Mouse (Mus musculus) lung, postnatal 0 days (tissue): ENCODE data around the gene Ubc.

ENCODE experiments used
- CTCF ChIP-seq: IDR thresholded peaks from 2 replicates; pipeline ENCODE4 v1.5.1; 2016; ENCODE audit warnings: antibody characterized with exemption, mild to moderate bottlenecking
- EP300 ChIP-seq: IDR thresholded peaks from 2 replicates; pipeline ENCODE4 v1.6.1; 2016; ENCODE audit warnings: antibody characterized with exemption, mild to moderate bottlenecking, control low read depth

DNA sequence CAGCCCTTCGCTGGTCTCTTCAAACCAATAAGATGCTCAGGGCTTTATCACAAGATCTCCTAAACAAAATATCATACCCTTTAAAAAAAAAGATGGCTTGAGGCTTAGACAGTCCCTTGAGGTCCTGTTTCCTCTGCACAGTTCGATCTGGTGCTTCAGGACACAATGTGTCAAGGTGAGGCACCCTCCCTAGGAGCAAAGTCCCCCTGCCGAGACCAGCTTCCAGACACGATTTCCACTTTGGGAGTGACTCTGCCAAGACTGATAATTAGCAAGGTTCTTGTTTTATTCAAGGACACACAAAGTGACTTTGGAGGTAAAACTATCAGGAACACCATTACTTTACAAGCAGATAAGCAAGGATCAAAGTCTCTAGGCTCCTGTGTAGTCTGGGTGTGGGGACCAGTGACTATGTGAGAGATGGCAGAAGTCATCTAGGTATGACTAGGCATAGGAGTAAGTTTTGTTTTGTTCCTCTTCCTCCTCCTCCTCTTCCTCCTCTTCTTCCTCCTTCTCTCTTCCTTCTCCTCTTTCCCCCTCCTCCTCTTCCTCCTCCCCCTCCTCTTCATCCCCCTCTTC, 25.1 kb downstream of the Ubc start:
- no peak for TF ChIP-seq CTCF
- TF ChIP-seq EP300: no peak
